Mouse (Mus musculus) cerebral cortex, adult 2 months (tissue): ENCODE data around the gene Ccno.

ENCODE experiments used
- WGBS: fragments of 180-500 bp; shearing (Covaris S2); methylation state at CpG from one replicate; pipeline ENCODE4 v1.1.7; 2018; 5-methylcytosine and 5-hydroxymethylcytosine counted together

Gene Ccno

DNA sequence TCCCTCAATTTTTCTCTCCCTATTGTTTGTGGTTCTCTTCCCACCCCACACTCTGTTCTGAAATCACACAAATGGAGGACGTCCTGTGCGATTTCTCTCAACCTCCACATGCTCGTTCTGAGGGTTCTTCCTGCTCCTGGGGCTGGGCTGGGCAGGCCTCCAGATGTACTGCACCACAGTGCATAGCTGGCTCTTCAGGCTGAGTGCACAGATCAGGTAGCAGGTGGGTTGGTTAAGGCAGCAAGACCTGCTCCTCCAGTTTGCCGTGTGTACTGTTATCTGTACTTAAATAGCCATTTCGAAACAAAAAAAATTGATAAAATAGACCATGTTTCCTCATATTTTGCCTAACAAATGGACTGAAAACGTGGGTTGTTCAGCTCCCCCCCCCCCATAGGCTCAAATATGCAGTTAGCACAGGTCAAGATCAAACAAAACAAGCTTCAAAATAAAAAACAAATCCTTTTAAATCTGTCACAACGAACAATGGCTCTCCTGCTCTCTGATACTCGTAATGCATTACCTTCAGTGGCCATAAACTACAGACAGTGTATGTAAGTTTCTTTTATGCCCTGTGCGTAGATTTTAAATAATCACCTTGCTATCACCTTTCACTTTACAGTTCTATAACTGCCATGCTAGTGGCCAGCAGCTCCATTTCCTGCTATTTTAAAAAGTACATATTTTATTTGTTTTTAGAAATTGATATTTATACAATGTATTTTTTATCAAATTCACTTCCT is 13.1 kb downstream of the Ccno start:
- WGBS: 82% methylated on average over 9 of the region's 9 CpGs

GRCm38 (mm10) chr13:113012683-113013082 is 25.1 kb downstream of the Ccno start:
- 48% methylated on average over 6 of the region's 6 CpGs for WGBS

DNA sequence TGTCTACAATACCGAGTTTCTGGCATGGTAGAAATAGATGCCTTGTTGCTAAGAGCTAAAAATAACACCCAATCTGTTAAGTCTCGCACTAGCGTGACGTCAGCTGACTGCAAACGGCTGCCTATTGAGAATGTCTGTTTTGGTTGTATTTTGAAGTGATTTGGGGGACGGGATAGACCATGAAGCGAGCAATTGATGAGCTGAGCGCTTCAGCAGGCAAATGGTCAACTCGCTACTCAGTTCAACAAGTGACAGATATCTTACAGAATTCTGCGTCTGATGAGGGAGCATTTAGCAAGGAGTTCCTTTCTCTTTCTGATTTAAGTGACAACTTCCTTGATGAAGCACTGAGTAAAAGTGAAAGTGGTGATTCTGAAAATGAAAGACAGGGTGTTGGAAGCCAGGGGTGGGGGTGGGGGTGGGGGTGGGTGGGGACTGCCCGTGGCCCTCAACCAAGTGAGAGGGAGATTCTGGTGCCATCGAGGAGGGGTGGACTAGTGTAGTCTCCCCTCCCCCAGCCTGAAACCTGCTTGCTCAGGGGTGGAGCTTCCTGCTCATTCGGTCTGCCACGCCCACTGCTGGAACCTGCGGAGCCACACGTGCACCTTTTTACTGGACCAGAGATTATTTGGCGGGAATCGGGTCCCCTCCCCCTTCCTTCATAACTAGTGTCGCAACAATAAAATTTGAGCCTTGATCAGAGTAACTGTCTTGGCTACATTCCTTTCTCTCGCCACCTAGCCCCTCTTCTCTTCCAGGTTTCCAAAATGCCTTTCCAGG is 25.8 kb downstream of the Ccno start:
- 37% methylated on average over 20 of the region's 20 CpGs for WGBS

- WGBS: 69% methylated on average over 2 of the region's 2 CpGs
Observed at GRCm38 (mm10) chr13:113021521-113021920, 33.9 kb downstream of the Ccno start.

DNA sequence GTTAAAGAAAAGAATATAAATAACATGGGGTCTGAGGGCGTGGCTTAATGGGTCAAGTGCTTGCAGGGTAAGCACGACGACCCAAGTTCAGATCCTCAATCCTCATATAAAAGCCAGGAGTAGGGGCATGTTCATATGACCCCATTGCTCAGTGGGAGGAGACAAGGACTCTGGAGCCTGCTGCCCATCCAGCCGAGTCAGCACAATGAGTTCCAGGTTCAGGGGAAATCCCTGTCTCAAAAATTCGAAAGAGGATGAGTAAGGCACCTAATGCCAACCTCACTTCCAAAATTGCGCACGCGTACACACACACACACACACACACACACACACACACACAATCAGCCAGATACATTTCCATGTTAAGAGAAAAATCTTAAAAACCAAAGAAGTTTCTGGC is 34.9 kb downstream of the Ccno start:
- 81% methylated on average over 8 of the region's 8 CpGs for WGBS

GRCm38 (mm10) chr13:113023274-113024143 is 35.9 kb downstream of the Ccno start:
- WGBS: 87% methylated on average over 17 of the region's 17 CpGs

DNA sequence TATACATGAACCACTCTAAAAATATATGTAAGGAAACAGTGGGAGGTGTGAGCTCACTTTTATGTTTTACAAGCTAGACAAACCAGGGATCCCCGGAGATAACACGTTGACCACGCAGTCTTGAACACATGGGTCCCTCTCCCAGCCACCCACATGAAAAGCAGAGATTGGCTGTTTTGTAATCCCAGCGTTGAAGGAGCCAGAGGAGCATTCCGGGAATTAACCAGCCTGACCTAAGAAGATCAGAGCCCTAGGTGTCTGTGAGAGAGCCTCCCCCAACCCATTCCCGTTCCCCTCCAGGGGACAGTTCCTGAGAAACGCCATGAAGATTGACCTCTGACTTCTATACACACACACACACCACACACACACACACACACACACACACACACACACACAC is 43.7 kb downstream of the Ccno start:
- WGBS: 6% methylated on average over 7 of the region's 7 CpGs

DNA sequence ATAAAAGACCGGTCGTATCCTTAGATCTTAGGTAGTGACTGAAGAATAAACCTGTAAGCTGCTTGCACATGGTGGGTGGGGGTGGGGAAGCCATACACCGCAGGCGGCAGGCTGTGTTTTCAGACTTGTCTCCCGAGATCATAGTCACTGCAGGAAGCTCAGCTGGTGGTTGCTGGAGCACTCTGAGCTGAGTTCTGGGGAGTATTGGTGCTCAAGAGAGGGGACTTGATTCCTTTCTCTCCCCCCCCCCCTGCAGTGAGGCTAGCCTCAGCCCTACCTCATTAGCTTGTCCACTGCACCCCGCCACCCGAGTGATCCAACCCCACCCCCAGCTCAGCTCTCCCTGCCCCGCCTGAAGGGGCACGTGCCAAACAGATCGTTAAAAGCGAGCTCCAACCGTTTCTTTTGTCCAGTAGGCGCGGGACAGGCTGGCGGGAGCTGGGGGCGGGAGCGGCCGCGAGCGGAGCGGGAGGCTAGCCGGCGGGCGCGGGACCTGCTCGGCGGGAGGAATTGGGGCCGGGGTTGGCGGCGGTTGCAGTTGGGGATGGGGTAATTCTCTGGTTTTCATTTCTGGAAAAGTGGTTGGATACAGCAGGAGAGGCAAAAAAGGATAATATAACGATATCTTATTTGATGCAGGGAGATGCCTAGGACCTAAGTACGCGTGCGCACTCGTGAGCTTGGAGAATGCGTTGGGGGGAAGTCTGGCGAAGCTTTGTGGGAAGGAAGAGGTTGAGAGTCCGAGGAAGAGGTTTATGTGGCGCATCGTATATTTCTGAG is 44.4 kb downstream of the Ccno start:
- WGBS: 1% methylated on average over 40 of the region's 40 CpGs

GRCm38 (mm10) chr13:113034271-113034886 is 46.8 kb downstream of the Ccno start:
- 16% methylated on average over 11 of the region's 11 CpGs for WGBS

DNA sequence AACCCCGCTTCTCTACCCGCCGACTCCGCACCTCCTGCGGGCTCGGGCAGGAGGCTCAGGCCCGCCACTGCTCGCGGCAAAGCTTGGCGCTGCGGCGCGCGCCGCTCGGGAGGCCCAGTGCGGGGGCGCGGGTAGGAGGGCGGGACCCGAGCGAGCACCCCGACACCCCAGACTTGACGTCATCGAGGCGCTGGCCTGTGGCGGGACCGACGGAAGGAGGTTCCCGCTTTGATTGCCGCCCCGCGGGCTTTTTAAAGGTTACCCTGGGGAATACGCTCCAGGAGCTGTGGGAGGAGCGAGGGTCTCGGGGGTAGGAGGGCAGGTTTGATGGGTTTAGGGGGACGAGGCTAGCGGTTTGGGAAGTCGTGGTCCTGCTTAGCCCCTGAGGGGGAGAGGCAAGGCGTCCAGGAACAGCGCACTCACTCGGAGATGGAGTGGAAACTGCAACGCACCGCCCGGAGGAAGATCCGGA is 47.4 kb downstream of the Ccno start, which contains the start of gene Cdc20b:
Gene Cdc20b, plus strand, starts transcription at position 162 of the 472 bp plus-strand sequence.
- WGBS: 1% methylated on average over 46 of the region's 46 CpGs

DNA sequence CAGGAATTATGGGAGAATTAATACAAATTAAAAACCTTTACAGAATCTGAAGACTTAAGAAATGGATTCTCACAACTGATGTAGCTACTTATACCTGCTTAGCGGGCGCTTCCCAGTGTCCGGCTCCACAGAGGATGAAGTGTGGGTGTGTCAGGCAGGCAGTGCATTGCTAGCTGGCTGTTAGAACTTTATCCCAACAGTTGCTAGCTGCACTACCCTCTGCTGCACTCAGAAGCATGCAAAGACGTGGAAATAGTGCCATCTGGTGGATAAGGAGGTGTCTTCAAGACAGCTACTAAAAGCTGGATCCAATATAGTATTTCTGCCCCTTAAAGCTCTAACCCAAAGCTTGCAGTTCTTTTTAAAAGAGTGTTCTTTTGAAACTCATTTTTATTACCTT is 48.2 kb downstream of the Ccno start:
- 0% methylated on average over 4 of the region's 4 CpGs for whole genome bisulfite sequencing
